ENCODE assay signal across 10 mouse cellular contexts in genomic region chr2:169996501-169997237, GRCm38 (mm10).
DNase-seq lines count a peak whose midpoint lies in the region; ATAC-seq and TF ChIP-seq lines count a peak whose summit lies in the region.
"Had no signal": no experiment of that assay in that cellular context is flagged by ENCODE, and none has a peak within 500 bp of the region (broad histone marks: within the 10 kb centered on the region; RNA-seq: fewer than 3 reads in every experiment).

No protein-coding gene starts in this region.

- TF ChIP-seq POLR2A in brain, embryonic 14.5 days (IDR thresholded peaks at IDR 0.05; ENCODE audit: borderline replicate concordance, extremely low read depth, insufficient read depth, insufficient read length, poor library complexity, severe bottlenecking), result no peak

- H3K9me3 ChIP-seq in heart, embryonic 11.5 days (replicated peaks; ENCODE audit: control insufficient read depth, low read length), result no peaks in the 10 kb centered on the region
- H3K9me3 ChIP-seq in heart, embryonic 16.5 days (replicated peaks; ENCODE audit: control insufficient read depth, low read length), result no peaks in the 10 kb centered on the region
- H3K9me3 ChIP-seq: limb, embryonic 13.5 days had no signal

- peaks cover 13% of the 10 kb centered on the region; the same call in 1 of the 2 replicates for H3K4me1 ChIP-seq in heart, embryonic 11.5 days (ENCODE audit: control insufficient read depth, insufficient read depth, low read length)
- peaks cover 17% of the 10 kb centered on the region for H3K4me1 ChIP-seq in heart, embryonic 16.5 days (ENCODE audit: control insufficient read depth, insufficient read depth, low read length)

- no peak overlapping the region for H3K4me3 ChIP-seq in heart, embryonic 11.5 days (ENCODE audit: low read depth, low read length)
- peak overlapping the region; percentile 12 for H3K4me3 ChIP-seq in heart, embryonic 16.5 days (ENCODE audit: low read length)
- H3K4me3 ChIP-seq: limb, embryonic 13.5 days had no signal

- no peak overlapping the region for H3K27ac ChIP-seq in heart, embryonic 11.5 days (ENCODE audit: low read depth, low read length)
- peak overlapping the region; percentile 32; the same call in 1 of the 2 replicates for H3K27ac ChIP-seq in heart, embryonic 16.5 days (ENCODE audit: low read length)
- H3K27ac ChIP-seq: limb, embryonic 13.5 days had no signal

- peak overlapping the region; percentile 56 for H3K4me2 ChIP-seq in heart, embryonic 11.5 days
- H3K4me2 ChIP-seq in heart, embryonic 16.5 days (ENCODE audit: low read depth, low read length), result peak overlapping the region; percentile 46

- 46% methylated on average over 16 of the region's 16 CpGs for WGBS in heart, embryonic 11.5 days (ENCODE audit: insufficient replicate concordance)
- 42% methylated on average over 16 of the region's 16 CpGs for WGBS in heart, embryonic 16.5 days

- H3K9ac ChIP-seq in heart, embryonic 11.5 days (ENCODE audit: low read depth, low read length), result no peak overlapping the region
- H3K9ac ChIP-seq in heart, embryonic 16.5 days (ENCODE audit: low read length), result no peak overlapping the region

- TF ChIP-seq CTCF in brain, embryonic 14.5 days (IDR thresholded peaks at IDR 0.05; ENCODE audit: borderline replicate concordance, extremely low read depth, insufficient read depth, insufficient read length), result no peak

- H3K27me3 ChIP-seq in heart, embryonic 11.5 days (ENCODE audit: control insufficient read depth, insufficient read depth, low read length), result no peaks in the 10 kb centered on the region
- no peaks in the 10 kb centered on the region for H3K27me3 ChIP-seq in heart, embryonic 16.5 days (ENCODE audit: control insufficient read depth, insufficient read depth, low read length)
- H3K27me3 ChIP-seq: CH12.LX had no signal

- H3K36me3 ChIP-seq in heart, embryonic 11.5 days (ENCODE audit: control insufficient read depth, insufficient read depth, low read length), result no peaks in the 10 kb centered on the region
- no peaks in the 10 kb centered on the region for H3K36me3 ChIP-seq in heart, embryonic 16.5 days (ENCODE audit: control insufficient read depth, insufficient read depth)
- H3K36me3 ChIP-seq: limb, embryonic 13.5 days had no signal

- no peak for DNase-seq in heart, postnatal 4 days
- DNase-seq in brain, embryonic 14.5 days (ENCODE audit: low read depth), result peak; percentile 34
- peak; percentile 41 to 63 for DNase-seq in kidney, postnatal 4 days
- DNase-seq in left cerebral cortex, adult 8-10 months (ENCODE audit: low spot score in 2 of 2), result no peak
- no peak for DNase-seq in urinary bladder, adult 2 months (ENCODE audit: low spot score)
- no peak for DNase-seq in cerebellum, postnatal 36 days

- no peak for ATAC-seq in heart, embryonic 11.5 days (replicated peaks; ENCODE audit: insufficient number of reproducible peaks, low FRiP score, low TSS enrichment)
- ATAC-seq in heart, embryonic 16.5 days (replicated peaks; ENCODE audit: extremely low read depth, insufficient read depth, low FRiP score), result no peak

Comparison
In these comparisons a context has a peak if more than half of its experiments do, and no peak if none do; other contexts are left out.
1. DNase-seq: peak in brain, embryonic 14.5 days (single experiment) and kidney, postnatal 4 days (2 of 2); none in heart, postnatal 4 days (single experiment), left cerebral cortex, adult 8-10 months (0 of 2), urinary bladder, adult 2 months (single experiment) and cerebellum, postnatal 36 days (0 of 2).